Mouse (Mus musculus) urinary bladder, adult 18-20 months (tissue): Measurements from ENCODE around the gene Ptprz1.
"Not testable (repeated sequence)": the region's sequence is repeated elsewhere in the genome, so short reads cannot be mapped to it uniquely, and the experiment has no call there.

Source experiments
- DNase-seq, 2 experiments: peaks; one replicate each; pipeline ENCODE4 v3.0.0; 2022; ENCODE audit warnings: low spot score in 2 of 2, mixed read lengths in 2 of 2

Ptprz1 gene

DNA sequence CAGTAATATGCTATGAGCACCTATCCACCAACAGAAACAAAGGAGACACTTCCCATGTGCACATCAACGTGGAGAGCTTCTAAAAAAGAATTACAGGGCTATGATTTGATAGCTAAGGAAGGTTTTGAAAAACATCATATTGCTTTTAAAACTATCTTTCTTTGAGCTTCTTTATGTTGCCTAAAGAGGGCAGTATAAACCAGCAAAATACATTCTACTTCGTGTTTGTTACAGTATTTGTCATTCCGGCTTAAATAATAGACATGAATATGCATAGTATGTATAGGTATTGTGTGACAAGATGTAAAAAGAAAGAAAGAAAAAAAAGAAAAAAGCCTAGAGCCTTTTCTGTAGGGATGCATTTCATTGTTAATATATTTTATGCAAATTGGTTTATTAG, 127.8 kb downstream of the Ptprz1 start:
- no peak for DNase-seq

DNA sequence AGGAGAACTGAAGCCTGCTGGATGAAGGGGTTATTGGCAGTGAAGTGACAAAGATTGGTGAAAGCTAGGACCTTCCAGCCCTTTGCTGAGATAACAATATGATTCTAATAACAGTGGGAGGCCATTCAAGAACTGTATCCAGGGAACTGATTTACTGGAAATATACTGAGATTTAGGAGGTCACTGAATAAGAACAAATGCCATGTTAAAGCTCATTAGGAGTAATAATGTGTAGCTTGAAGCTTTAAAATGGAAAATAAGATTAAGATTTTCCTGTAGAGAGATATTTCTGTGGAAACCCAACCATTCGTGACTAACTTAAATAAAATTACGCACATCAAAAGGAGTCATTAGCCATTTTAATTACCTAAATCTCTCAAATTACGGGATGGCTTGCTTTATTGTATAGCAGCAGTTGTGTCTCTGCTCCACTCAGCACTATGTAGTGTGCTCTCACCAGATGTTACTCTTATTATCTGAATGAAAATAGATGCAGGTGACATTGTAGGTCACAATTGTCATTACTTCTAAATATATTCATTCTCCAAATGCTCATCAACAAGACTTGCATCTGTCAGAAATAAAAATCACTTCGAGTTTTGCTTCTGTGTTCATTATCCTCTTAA, 139.8 kb downstream of the Ptprz1 start:
- no peak for DNase-seq

DNA sequence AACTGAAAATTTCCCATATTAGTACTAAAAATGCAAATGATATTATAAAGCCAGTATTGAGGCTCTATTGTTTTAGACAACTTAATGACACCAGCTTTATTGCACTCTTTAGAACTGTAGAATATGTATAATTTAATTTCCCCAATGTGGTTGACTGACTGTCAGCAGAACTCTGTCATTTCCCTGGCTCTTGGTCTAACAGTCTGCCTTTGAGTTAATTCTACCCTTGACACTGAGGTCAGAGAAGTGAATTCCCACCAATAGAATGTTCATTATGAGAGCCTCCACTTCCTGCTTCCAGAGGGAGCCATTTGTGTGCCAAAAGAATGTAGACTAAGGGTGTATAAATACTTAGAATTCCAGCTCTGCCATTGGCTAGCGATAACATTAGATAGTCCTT, 152.9 kb downstream of the Ptprz1 start:
- DNase-seq: no peak

DNA sequence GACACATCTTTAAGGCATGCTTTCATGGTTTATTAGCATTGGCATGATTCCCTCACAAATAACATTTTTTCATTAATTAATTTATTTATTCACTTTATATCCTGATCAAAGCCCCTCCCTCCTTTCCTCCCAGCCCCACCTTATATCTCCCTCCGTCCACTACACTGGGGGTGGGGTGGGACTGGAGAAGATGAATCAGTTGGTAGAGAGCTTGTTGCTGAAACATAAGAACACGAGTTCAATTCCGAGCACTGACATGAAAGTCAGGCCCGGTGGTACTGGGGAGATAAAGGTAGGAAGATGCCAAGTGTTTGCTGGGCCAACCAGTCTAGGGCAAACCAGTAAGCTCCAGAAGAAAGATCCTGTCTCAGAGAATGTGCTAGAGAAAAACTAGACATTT, 173.5 kb downstream of the Ptprz1 start:
- no peak for DNase-seq

DNA sequence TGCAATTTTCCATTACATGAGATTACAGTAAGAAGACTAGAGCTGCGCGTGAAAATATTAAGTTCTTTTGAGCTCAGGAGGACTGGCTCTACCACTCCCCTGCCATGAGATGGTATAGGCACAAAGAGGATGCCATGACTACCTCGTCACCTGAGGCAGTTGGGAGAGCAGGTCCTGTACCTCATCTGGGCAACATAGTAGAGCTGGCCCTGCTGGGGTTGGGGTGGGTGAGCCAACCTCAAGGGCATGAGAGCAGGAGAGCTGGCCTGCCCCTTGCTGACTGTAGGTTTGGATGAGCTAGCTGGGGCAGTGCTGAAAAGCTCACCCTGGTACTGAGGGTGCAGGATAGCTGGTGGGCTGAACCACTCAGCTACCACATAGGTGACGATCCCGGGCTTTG, 180.4 kb downstream of the Ptprz1 start:
- DNase-seq: no peak

DNA sequence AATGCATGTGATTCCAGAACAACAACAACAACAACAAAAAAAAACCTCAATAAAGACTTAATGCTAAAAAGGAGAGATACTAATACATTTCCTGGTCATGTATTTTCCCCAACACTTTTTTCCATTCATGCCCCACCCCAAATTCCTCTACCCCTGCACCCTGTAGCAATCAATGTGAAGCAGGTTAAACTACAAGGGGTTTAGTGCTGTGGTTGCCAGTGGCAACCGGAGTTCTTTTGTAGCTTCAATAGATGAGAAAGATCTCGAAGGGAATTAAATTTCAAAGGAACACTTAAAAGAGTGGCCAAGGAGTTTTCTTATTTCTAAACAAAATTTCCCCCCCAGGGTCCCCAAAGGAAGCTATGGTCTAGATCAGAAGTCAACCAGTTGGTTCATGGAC, 200.8 kb downstream of the Ptprz1 start:
- DNase-seq: no peak

DNA sequence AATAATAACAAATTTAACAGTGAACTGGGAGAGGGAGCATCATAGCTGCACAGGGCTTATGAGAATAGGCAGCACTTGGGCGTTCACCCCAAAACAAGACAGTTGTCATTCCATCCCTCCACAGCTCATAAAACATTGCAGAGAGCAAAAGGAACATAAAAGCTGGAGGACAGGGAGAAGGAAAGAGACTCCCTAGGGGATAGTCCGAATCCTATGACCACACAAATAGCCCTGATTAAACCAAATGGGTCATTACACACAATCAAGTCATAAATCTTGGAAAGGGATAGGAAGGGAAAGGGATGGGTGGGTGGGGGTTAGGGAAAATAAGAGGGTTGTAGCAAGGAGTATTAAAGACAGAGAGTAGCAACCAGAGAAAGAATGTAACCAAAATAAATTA, 203.0 kb downstream of the Ptprz1 start:
- no peak for DNase-seq

DNA sequence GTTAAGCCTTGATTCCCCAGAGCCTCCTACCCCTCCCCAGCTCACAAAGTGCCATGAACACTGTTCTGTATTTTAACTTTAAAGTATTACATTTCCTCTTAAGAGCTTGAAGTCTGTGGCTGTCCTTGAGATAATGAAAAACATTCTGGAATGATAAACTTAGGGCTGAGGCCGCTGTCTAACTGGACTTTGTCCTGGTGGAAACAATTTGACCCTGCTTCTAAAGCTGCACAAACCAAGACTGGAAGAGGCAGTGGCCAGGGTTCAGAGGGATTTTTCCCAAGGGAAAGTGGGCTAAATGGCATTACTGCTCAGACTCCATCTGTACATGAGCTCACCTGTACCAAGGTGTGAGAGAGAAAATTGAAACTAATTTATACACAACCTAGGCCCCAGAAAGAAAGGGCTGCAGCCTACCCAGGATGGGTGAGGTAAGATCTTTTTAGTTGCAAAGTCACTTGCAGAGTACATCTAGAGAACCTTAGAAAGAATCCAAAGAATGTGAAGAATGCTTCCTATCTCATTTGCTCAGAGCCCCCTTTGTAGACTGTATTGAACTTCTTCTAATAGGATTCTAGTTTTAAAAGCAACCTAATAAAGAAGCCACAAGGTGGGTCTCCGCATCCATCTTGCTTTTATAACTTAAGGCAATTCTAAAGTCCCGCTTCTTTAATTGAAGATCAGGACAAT, 204.8 kb downstream of the Ptprz1 start:
- DNase-seq: no peak

DNA sequence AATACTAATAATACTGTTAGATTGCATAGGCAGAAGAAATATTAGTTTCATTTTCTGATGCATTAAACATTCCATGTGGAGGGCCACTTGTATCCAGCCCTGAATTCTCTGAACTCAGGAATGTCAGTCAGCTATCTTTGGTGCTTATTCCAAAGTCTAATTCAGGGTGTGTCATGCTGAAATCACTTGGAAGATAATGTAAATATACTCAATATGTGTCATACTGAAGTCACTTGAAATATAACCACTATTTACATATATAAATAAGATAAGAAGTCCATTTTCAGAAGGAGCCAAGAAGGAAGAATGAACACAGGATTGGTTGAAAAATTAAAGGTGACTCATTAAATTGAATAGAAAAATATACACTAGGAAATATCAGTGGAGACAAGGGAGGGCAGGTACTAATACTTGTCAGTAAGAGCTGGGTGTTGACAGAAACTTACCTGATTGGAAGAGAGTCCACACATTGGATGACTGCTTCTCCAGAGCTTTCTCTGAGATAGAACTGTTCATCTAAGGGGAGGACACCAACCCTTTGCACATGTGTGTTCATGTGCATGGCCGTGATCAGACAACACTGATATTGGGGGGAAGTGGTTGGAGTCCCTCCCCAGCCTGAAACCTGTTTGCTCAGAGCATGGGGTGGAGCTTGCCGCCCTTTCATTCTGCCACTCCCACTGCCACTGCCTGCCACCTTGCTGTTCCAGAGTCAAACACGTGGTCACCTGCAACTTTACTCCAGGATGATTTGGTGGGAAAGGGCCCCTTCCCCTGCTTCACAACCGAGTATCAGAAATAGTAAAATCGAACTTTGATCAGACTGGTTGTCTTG, 209.5 kb downstream of the Ptprz1 start:
- no peak for DNase-seq

DNA sequence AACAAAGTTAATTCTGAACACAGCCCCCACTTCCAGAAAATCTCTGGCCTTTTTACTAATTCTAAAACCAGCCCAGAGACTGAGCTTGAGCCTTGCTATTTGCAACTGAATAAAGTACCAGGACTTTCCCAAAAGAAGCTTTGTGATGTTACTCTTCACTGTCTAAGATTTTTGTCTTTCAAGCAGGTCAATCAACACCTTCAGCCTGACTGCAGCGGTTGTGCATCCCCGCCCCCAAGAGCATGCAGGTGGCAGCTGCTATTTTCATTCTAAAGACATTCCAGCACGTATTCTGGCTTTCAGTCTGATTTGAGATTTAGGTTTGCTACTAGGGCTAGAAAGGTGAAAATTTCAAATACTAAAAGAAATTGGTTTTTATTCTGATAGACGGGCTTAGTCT, 214.0 kb downstream of the Ptprz1 start:
- not testable (repeated sequence) for DNase-seq

DNA sequence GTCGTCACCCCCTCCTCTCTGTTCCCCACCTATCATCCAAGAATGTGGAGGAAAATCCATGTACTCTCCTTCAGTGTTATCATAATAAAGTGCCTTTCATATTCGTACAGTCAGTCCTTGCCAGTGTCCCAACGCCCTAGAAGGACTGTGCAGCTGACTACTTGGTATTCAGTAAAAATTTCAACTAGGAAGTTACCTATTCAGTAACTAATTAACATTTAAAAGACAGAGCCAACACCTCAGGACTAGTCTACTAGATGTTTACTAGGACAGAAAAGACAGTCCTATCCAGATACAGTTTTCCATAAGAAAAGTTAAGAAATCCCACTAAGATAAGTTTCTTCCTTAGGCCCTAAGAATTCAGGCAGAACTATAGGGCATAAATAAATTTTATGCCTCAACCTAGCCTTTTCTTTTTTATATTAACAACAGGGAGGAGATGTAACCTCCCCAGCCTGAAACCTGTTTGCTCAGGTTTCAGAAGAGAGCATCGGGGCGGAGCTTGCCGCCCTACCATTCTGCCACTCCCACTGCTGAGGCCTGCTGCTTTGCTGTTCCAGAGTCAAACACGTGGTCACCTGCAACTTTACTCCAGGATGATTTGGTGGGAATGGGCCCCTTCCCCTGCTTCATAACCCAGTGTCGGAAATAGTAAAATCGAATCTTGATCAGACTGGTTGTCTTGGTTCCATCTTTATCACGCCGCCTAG, 215.2 kb downstream of the Ptprz1 start:
- DNase-seq: not testable (repeated sequence)
